Comparison of ENCODE assay signal across 18 mouse cellular contexts in the genomic region with DNA sequence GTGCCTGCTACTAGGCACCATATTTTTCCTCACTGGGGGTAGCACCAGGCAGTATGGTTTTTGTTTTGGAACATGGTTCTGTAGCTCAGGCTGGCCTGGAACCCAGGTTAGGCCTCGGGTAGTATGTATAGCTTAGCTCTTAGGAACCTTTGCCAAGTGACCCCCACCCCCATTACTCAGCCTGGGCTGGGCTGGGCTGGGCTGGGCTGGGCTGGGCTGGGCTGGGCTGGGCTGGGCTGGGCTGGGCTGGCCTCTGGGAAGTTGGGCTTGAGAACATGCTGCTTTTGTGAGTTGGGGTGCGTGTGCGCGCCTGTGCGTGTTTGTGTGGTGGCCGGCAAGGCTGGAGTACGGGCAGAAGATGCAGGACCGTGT. TPM values are rescaled to one million over a fixed set of nuclear protein-coding genes. Genes with fewer than 3 reads are reported as not detected.
A peak's percentile ranks its signal among the peaks of the same experiment; 100 is the strongest.
DNase-seq lines count a peak whose midpoint lies in the region; ATAC-seq and TF ChIP-seq lines count a peak whose summit lies in the region.
"Had no signal": no experiment of that assay in that cellular context is flagged by ENCODE, and none has a peak within 500 bp of the region (broad histone marks: within the 10 kb centered on the region; RNA-seq: fewer than 3 reads in every experiment).

No protein-coding gene starts in this region.

- no peak for TF ChIP-seq CTCF in lung, embryonic 14.5 days (IDR thresholded peaks at IDR 0.05; ENCODE audit: low read depth)

- peaks cover 56% of the 10 kb centered on the region for H3K4me1 ChIP-seq in heart, embryonic 10.5 days
- H3K4me1 ChIP-seq in lung, embryonic 14.5 days (ENCODE audit: insufficient read depth), result peaks cover 16% of the 10 kb centered on the region
- H3K4me1 ChIP-seq in liver, embryonic 12.5 days, result peaks cover 59% of the 10 kb centered on the region
- peaks cover 30% of the 10 kb centered on the region for H3K4me1 ChIP-seq in stomach, embryonic 16.5 days (ENCODE audit: control insufficient read depth, insufficient read depth, low read length)

- no peak overlapping the region for H3K4me2 ChIP-seq in lung, embryonic 14.5 days
- H3K4me2 ChIP-seq in liver, embryonic 12.5 days, result peak overlapping the region; percentile 55
- H3K4me2 ChIP-seq in stomach, embryonic 16.5 days (ENCODE audit: low read depth, low read length), result 0 out of 2 replicates have a peak overlapping the region, but pooled peaks have one; percentile 29
- H3K4me2 ChIP-seq: midbrain, embryonic 12.5 days; neural tube, embryonic 15.5 days had no signal

- no peak; the same call in 1 of the 2 replicates for ATAC-seq in lung, embryonic 14.5 days (ENCODE audit: insufficient read depth)
- ATAC-seq in liver, embryonic 12.5 days, result peak; percentile 22; the same call in 1 of the 2 replicates
- ATAC-seq in stomach, embryonic 16.5 days (ENCODE audit: insufficient read depth, low FRiP score), result peak; percentile 67
- ATAC-seq: forebrain, embryonic 16.5 days; lung, postnatal 0 days had no signal

- intact Hi-C loops in heart, postnatal 25 days (cut with DNase I), result no loop called here

- DNase-seq in heart, embryonic 10.5 days (ENCODE audit: low spot score), result no peak
- no peak for DNase-seq in heart, postnatal 25 days (ENCODE audit: low spot score)
- DNase-seq in lung, embryonic 14.5 days, result peak; percentile 44
- no peak for DNase-seq in lung, postnatal 14 days
- no peak for DNase-seq in right cerebral cortex, postnatal 14 days
- DNase-seq in heart, postnatal 4 days, result no peak
- DNase-seq: cerebellum, adult 9-10 months; embryo, embryonic 11 days; gastrocnemius, postnatal 10 days; heart, postnatal 36 days; layer of hippocampus, postnatal 36 days; retina, postnatal 1 day had no signal

- no peaks in the 10 kb centered on the region for H3K9me3 ChIP-seq in heart, embryonic 10.5 days
- no peaks in the 10 kb centered on the region for H3K9me3 ChIP-seq in lung, embryonic 14.5 days (ENCODE audit: low read depth, low read length)
- H3K9me3 ChIP-seq in liver, embryonic 12.5 days (replicated peaks), result no peaks in the 10 kb centered on the region
- H3K9me3 ChIP-seq in stomach, embryonic 16.5 days (replicated peaks; ENCODE audit: control insufficient read depth, low read length), result no peaks in the 10 kb centered on the region
- H3K9me3 ChIP-seq: midbrain, embryonic 12.5 days; neural tube, embryonic 15.5 days had no signal

- peak overlapping the region; percentile 62; the same call in 1 of the 2 replicates for H3K27ac ChIP-seq in heart, embryonic 10.5 days
- no peak overlapping the region for H3K27ac ChIP-seq in lung, embryonic 14.5 days (ENCODE audit: low read depth)
- peak overlapping the region; percentile 49 for H3K27ac ChIP-seq in liver, embryonic 12.5 days
- peak overlapping the region; percentile 76 for H3K27ac ChIP-seq in stomach, embryonic 16.5 days (ENCODE audit: low read length)
- H3K27ac ChIP-seq: midbrain, embryonic 12.5 days; neural tube, embryonic 15.5 days had no signal

- WGBS in heart, embryonic 10.5 days, result 70% methylated on average over 8 of the region's 8 CpGs
- 70% methylated on average over 8 of the region's 8 CpGs for WGBS in lung, embryonic 14.5 days
- 61% methylated on average over 8 of the region's 8 CpGs for WGBS in liver, embryonic 12.5 days (ENCODE audit: insufficient replicate concordance)
- 59% methylated on average over 8 of the region's 8 CpGs for WGBS in stomach, embryonic 16.5 days

- H3K4me3 ChIP-seq in heart, embryonic 10.5 days, result no peak overlapping the region
- no peak overlapping the region for H3K4me3 ChIP-seq in lung, embryonic 14.5 days (ENCODE audit: low read depth, low read length)
- peak overlapping the region; percentile 12; the same call in 1 of the 2 replicates for H3K4me3 ChIP-seq in liver, embryonic 12.5 days
- H3K4me3 ChIP-seq in stomach, embryonic 16.5 days (replicated peaks; ENCODE audit: low read length), result no peak overlapping the region
- H3K4me3 ChIP-seq: midbrain, embryonic 12.5 days; neural tube, embryonic 15.5 days had no signal

- no peak overlapping the region for H3K9ac ChIP-seq in lung, embryonic 14.5 days
- H3K9ac ChIP-seq in liver, embryonic 12.5 days, result peak overlapping the region; percentile 27; the same call in 1 of the 2 replicates
- H3K9ac ChIP-seq in stomach, embryonic 16.5 days (ENCODE audit: low read length), result no peak overlapping the region
- H3K9ac ChIP-seq: midbrain, embryonic 12.5 days; neural tube, embryonic 15.5 days had no signal

- peaks cover 38% of the 10 kb centered on the region for H3K36me3 ChIP-seq in heart, embryonic 10.5 days
- H3K36me3 ChIP-seq in lung, embryonic 14.5 days (ENCODE audit: insufficient read depth), result peaks cover 34% of the 10 kb centered on the region
- peaks cover 47% of the 10 kb centered on the region for H3K36me3 ChIP-seq in liver, embryonic 12.5 days
- peaks cover 24% of the 10 kb centered on the region for H3K36me3 ChIP-seq in stomach, embryonic 16.5 days (ENCODE audit: control insufficient read depth, insufficient read depth, low read length)

- no peaks in the 10 kb centered on the region for H3K27me3 ChIP-seq in heart, embryonic 10.5 days (ENCODE audit: insufficient read depth, poor library complexity, severe bottlenecking)
- H3K27me3 ChIP-seq in lung, embryonic 14.5 days (ENCODE audit: insufficient read depth, low read length), result no peaks in the 10 kb centered on the region
- no peaks in the 10 kb centered on the region for H3K27me3 ChIP-seq in liver, embryonic 12.5 days (replicated peaks)
- no peaks in the 10 kb centered on the region for H3K27me3 ChIP-seq in stomach, embryonic 16.5 days (ENCODE audit: control insufficient read depth, insufficient read depth, low read length)
- H3K27me3 ChIP-seq: midbrain, embryonic 12.5 days; neural tube, embryonic 15.5 days had no signal

RNA-seq across cellular contexts. Expression of a gene that starts 13.3 kb away (rescaled TPM):
- 74.3 and 75.2 TPM in 2 replicates for polyA plus RNA-seq in heart, embryonic 10.5 days (2016; fragmentation: Nextera tagmentation; extraction: Ambion mirVana)
- 1,000 to 10,000 TPM in 1 of 2 experiments, 100 to 1,000 TPM in 1; 984 to 1,036 TPM for total RNA-seq in heart, postnatal 25 days (2021)
- polyA plus RNA-seq in lung, embryonic 14.5 days (2014; fragmentation: Nextera tagmentation; extraction: Ambion mirVana), result 73.5 and 74.0 TPM in 2 replicates
- polyA plus RNA-seq in liver, embryonic 12.5 days (2016; fragmentation: Nextera tagmentation; extraction: Ambion mirVana), result 42.9 and 43.3 TPM in 2 replicates
- polyA plus RNA-seq in stomach, embryonic 16.5 days (2015; fragmentation: Nextera tagmentation; extraction: Ambion mirVana), result 194 and 198 TPM in 2 replicates
- 100 to 1,000 TPM; 554 to 566 TPM for total RNA-seq in heart, postnatal 4 days (2021)

RNA-seq across cellular contexts. Expression of a gene that starts 55.9 kb away (rescaled TPM):
- 1.4 and 2.2 TPM in 2 replicates for polyA plus RNA-seq in heart, embryonic 10.5 days (2016; fragmentation: Nextera tagmentation; extraction: Ambion mirVana)
- total RNA-seq in heart, postnatal 25 days (2021), result 10 to 100 TPM; 20.2 to 23.5 TPM
- 4.3 and 6.7 TPM in 2 replicates for polyA plus RNA-seq in lung, embryonic 14.5 days (2014; fragmentation: Nextera tagmentation; extraction: Ambion mirVana)
- polyA plus RNA-seq in liver, embryonic 12.5 days (2016; fragmentation: Nextera tagmentation; extraction: Ambion mirVana), result 3.5 and 3.9 TPM in 2 replicates
- 6.6 and 8.5 TPM in 2 replicates for polyA plus RNA-seq in stomach, embryonic 16.5 days (2015; fragmentation: Nextera tagmentation; extraction: Ambion mirVana)
- total RNA-seq in heart, postnatal 4 days (2021), result 10 to 100 TPM; 11.1 to 15.0 TPM
